Mouse (Mus musculus): ENCODE results near the gene Tgfbr3l.

The Tgfbr3l gene

GRCm38 (mm10) chr8:4247951-4248540 lies at the start of gene Tgfbr3l:
Gene Tgfbr3l (plus strand): TSS chr8:4248214.
- no peak for DNase-seq (ENCODE audit: low read depth)

- peak; percentile 79 for DNase-seq (ENCODE audit: low read depth)
Measured at GRCm38 (mm10) chr8:4201321-4201720, 46.7 kb upstream of the Tgfbr3l start.

- no peak for DNase-seq (ENCODE audit: low read depth)
Measured at GRCm38 (mm10) chr8:4205246-4206123, 42.5 kb upstream of the Tgfbr3l start.

GRCm38 (mm10) chr8:4206182-4207015 lies 41.6 kb upstream of the Tgfbr3l start:
- no peak for DNase-seq (ENCODE audit: low read depth)

- DNase-seq (ENCODE audit: low read depth) = no peak
Measured at GRCm38 (mm10) chr8:4207016-4207350, 41.0 kb upstream of the Tgfbr3l start.

- peak; percentile 31 for DNase-seq (ENCODE audit: low read depth)
Measured at GRCm38 (mm10) chr8:4211097-4211496, 36.9 kb upstream of the Tgfbr3l start.

GRCm38 (mm10) chr8:4212809-4213209 lies 35.2 kb upstream of the Tgfbr3l start:
- peak; percentile 42 for DNase-seq (ENCODE audit: low read depth)

- peak; percentile 90 for DNase-seq (ENCODE audit: low read depth)
Measured at GRCm38 (mm10) chr8:4213210-4214005, 34.6 kb upstream of the Tgfbr3l start.

- peak; percentile 99 for DNase-seq (ENCODE audit: low read depth)
Measured at GRCm38 (mm10) chr8:4214006-4214980, 33.7 kb upstream of the Tgfbr3l start.

GRCm38 (mm10) chr8:4216296-4216695 lies 31.7 kb upstream of the Tgfbr3l start:
- no peak for DNase-seq (ENCODE audit: low read depth)

GRCm38 (mm10) chr8:4216791-4217621 lies 31.0 kb upstream of the Tgfbr3l start, which contains the start of gene Prr36:
Gene Prr36 (minus strand): TSS chr8:4217459.
- DNase-seq (ENCODE audit: low read depth) = no peak

- no peak for DNase-seq (ENCODE audit: low read depth)
Measured at GRCm38 (mm10) chr8:4219617-4220016, 28.4 kb upstream of the Tgfbr3l start.

GRCm38 (mm10) chr8:4222059-4222458 lies 26.0 kb upstream of the Tgfbr3l start:
- DNase-seq (ENCODE audit: low read depth) = no peak

GRCm38 (mm10) chr8:4226323-4226722 lies 21.7 kb upstream of the Tgfbr3l start:
- no peak for DNase-seq (ENCODE audit: low read depth)

GRCm38 (mm10) chr8:4226739-4227347 lies 21.2 kb upstream of the Tgfbr3l start, which contains the start of gene Lrrc8e:
Gene Lrrc8e (plus strand): TSS chr8:4226827.
- no peak for DNase-seq (ENCODE audit: low read depth)

- no peak for DNase-seq (ENCODE audit: low read depth)
Measured at GRCm38 (mm10) chr8:4227919-4228318, 20.1 kb upstream of the Tgfbr3l start.

- no peak for DNase-seq (ENCODE audit: low read depth)
Measured at GRCm38 (mm10) chr8:4229784-4230183, 18.2 kb upstream of the Tgfbr3l start.

GRCm38 (mm10) chr8:4230612-4231351 lies 17.2 kb upstream of the Tgfbr3l start:
- DNase-seq (ENCODE audit: low read depth) = no peak
